Mouse (Mus musculus): ENCODE data around the gene Mctp1. TPM values are rescaled to one million over a fixed set of nuclear protein-coding genes. Genes with fewer than 3 reads are reported as not detected.

Mctp1 gene
- polyA plus RNA-seq, 1 experiment from 2014 or later = 0.38 TPM

GRCm38 (mm10) chr13:76750663-76751429, 366.5 kb downstream of the Mctp1 start:
- ATAC-seq (ENCODE audit: insufficient number of reproducible peaks, low FRiP score) = no peak

GRCm38 (mm10) chr13:76759832-76760490, 375.6 kb downstream of the Mctp1 start:
- WGBS = 29% methylated on average over 6 of the region's 6 CpGs
- Histone ChIP-seq H3K4me2 (no peak overlapping the region), H3K36me3 (no peaks in the 10 kb centered on the region), H3K4me3 (no peak overlapping the region), H3K9me3 (replicated peaks) (no peaks in the 10 kb centered on the region), H3K27me3 (replicated peaks) (no peaks in the 10 kb centered on the region), H3K27ac (ENCODE audit: poor library complexity, severe bottlenecking) (no peak overlapping the region), H3K4me1 (replicated peaks) (no peaks in the 10 kb centered on the region), H3K9ac (no peak overlapping the region)
- ATAC-seq (ENCODE audit: insufficient number of reproducible peaks, low FRiP score) = no peak

More at GRCm38 (mm10) chr13:76750663-76751429, 366.5 kb downstream of the Mctp1 start:
- Histone ChIP-seq H3K9me3 (replicated peaks) (no peaks in the 10 kb centered on the region), H3K4me2 (no peak overlapping the region), H3K36me3 (no peaks in the 10 kb centered on the region), H3K9ac (no peak overlapping the region), H3K4me1 (replicated peaks) (no peaks in the 10 kb centered on the region), H3K4me3 (no peak overlapping the region), H3K27me3 (replicated peaks) (no peaks in the 10 kb centered on the region), H3K27ac (ENCODE audit: poor library complexity, severe bottlenecking) (no peak overlapping the region)
- 68% methylated on average over 4 of the region's 4 CpGs for WGBS

GRCm38 (mm10) chr13:76799662-76800061, 415.3 kb downstream of the Mctp1 start:
- WGBS = 60% methylated on average over 1 of the region's 1 CpGs
- Histone ChIP-seq H3K27me3 (replicated peaks) (no peaks in the 10 kb centered on the region), H3K4me2 (no peak overlapping the region), H3K4me3 (no peak overlapping the region), H3K9ac (no peak overlapping the region), H3K36me3 (no peaks in the 10 kb centered on the region), H3K27ac (ENCODE audit: poor library complexity, severe bottlenecking) (no peak overlapping the region), H3K9me3 (replicated peaks) (no peaks in the 10 kb centered on the region), H3K4me1 (replicated peaks) (no peaks in the 10 kb centered on the region)
- no peak for ATAC-seq (ENCODE audit: insufficient number of reproducible peaks, low FRiP score)

GRCm38 (mm10) chr13:76801126-76801632, 416.8 kb downstream of the Mctp1 start:
- H3K4me2 ChIP-seq = no peak overlapping the region
- H3K9ac ChIP-seq = no peak overlapping the region
- H3K27ac ChIP-seq (ENCODE audit: poor library complexity, severe bottlenecking) = no peak overlapping the region
- no peaks in the 10 kb centered on the region for H3K27me3 ChIP-seq (replicated peaks)
- H3K4me1 ChIP-seq (replicated peaks) = no peaks in the 10 kb centered on the region
- no peak for ATAC-seq (ENCODE audit: insufficient number of reproducible peaks, low FRiP score)
- no peaks in the 10 kb centered on the region for H3K36me3 ChIP-seq
- no peaks in the 10 kb centered on the region for H3K9me3 ChIP-seq (replicated peaks)
- H3K4me3 ChIP-seq = no peak overlapping the region
- WGBS = 50% methylated on average over 6 of the region's 6 CpGs

GRCm38 (mm10) chr13:76802051-76802728, 417.9 kb downstream of the Mctp1 start:
- WGBS = 32% methylated on average over 3 of the region's 3 CpGs
- no peaks in the 10 kb centered on the region for H3K36me3 ChIP-seq
- no peak overlapping the region for H3K4me2 ChIP-seq
- H3K27ac ChIP-seq (ENCODE audit: poor library complexity, severe bottlenecking) = no peak overlapping the region
- H3K4me1 ChIP-seq (replicated peaks) = no peaks in the 10 kb centered on the region
- H3K27me3 ChIP-seq (replicated peaks) = no peaks in the 10 kb centered on the region
- H3K9me3 ChIP-seq (replicated peaks) = no peaks in the 10 kb centered on the region
- no peak overlapping the region for H3K4me3 ChIP-seq
- H3K9ac ChIP-seq = no peak overlapping the region
- no peak for ATAC-seq (ENCODE audit: insufficient number of reproducible peaks, low FRiP score)

GRCm38 (mm10) chr13:76802926-76803325, 418.6 kb downstream of the Mctp1 start:
- Histone ChIP-seq H3K9me3 (replicated peaks) (no peaks in the 10 kb centered on the region), H3K27ac (ENCODE audit: poor library complexity, severe bottlenecking) (no peak overlapping the region), H3K4me2 (no peak overlapping the region), H3K9ac (no peak overlapping the region), H3K36me3 (no peaks in the 10 kb centered on the region), H3K4me3 (no peak overlapping the region), H3K27me3 (replicated peaks) (no peaks in the 10 kb centered on the region), H3K4me1 (replicated peaks) (no peaks in the 10 kb centered on the region)
- 85% methylated on average over 9 of the region's 9 CpGs for WGBS
- no peak for ATAC-seq (ENCODE audit: insufficient number of reproducible peaks, low FRiP score)

- H3K4me3 ChIP-seq = no peak overlapping the region
- no peak for ATAC-seq (ENCODE audit: insufficient number of reproducible peaks, low FRiP score)
- WGBS = 78% methylated on average over 6 of the region's 6 CpGs
These were observed 419.5 kb downstream of the Mctp1 start for GRCm38 (mm10) chr13:76803799-76804198.

GRCm38 (mm10) chr13:76808871-76809390, 424.6 kb downstream of the Mctp1 start:
- WGBS = 78% methylated on average over 1 of the region's 1 CpGs

More at GRCm38 (mm10) chr13:76803799-76804198, 419.5 kb downstream of the Mctp1 start:
- Histone ChIP-seq H3K4me1 (replicated peaks) (no peaks in the 10 kb centered on the region), H3K9me3 (replicated peaks) (no peaks in the 10 kb centered on the region), H3K4me2 (no peak overlapping the region), H3K9ac (no peak overlapping the region), H3K27me3 (replicated peaks) (no peaks in the 10 kb centered on the region), H3K27ac (ENCODE audit: poor library complexity, severe bottlenecking) (no peak overlapping the region), H3K36me3 (no peaks in the 10 kb centered on the region)

GRCm38 (mm10) chr13:76809802-76810201, 425.5 kb downstream of the Mctp1 start:
- 16% methylated on average over 2 of the region's 2 CpGs for WGBS
- no peak overlapping the region for H3K27ac ChIP-seq (ENCODE audit: poor library complexity, severe bottlenecking)
- no peak overlapping the region for H3K9ac ChIP-seq
- H3K4me1 ChIP-seq (replicated peaks) = peaks cover 8% of the 10 kb centered on the region
- no peaks in the 10 kb centered on the region for H3K36me3 ChIP-seq
- no peaks in the 10 kb centered on the region for H3K9me3 ChIP-seq (replicated peaks)
- no peaks in the 10 kb centered on the region for H3K27me3 ChIP-seq (replicated peaks)
- H3K4me3 ChIP-seq = no peak overlapping the region
- ATAC-seq (ENCODE audit: insufficient number of reproducible peaks, low FRiP score) = no peak
- H3K4me2 ChIP-seq = no peak overlapping the region

More at GRCm38 (mm10) chr13:76808871-76809390, 424.6 kb downstream of the Mctp1 start:
- no peaks in the 10 kb centered on the region for H3K27me3 ChIP-seq (replicated peaks)
- H3K4me3 ChIP-seq = no peak overlapping the region
- no peaks in the 10 kb centered on the region for H3K9me3 ChIP-seq (replicated peaks)
- H3K9ac ChIP-seq = no peak overlapping the region
- H3K4me2 ChIP-seq = no peak overlapping the region
- H3K4me1 ChIP-seq (replicated peaks) = peaks cover 8% of the 10 kb centered on the region
- H3K27ac ChIP-seq (ENCODE audit: poor library complexity, severe bottlenecking) = no peak overlapping the region
- ATAC-seq (ENCODE audit: insufficient number of reproducible peaks, low FRiP score) = no peak
- no peaks in the 10 kb centered on the region for H3K36me3 ChIP-seq

- Histone ChIP-seq H3K9ac (no peak overlapping the region), H3K4me2 (peak overlapping the region; percentile 45)
- ATAC-seq (ENCODE audit: insufficient number of reproducible peaks, low FRiP score) = no peak
These were observed 426.2 kb downstream of the Mctp1 start for GRCm38 (mm10) chr13:76810496-76810939.

GRCm38 (mm10) chr13:76823083-76823482, 438.7 kb downstream of the Mctp1 start:
- no peak overlapping the region for H3K4me3 ChIP-seq
- H3K27me3 ChIP-seq (replicated peaks) = no peaks in the 10 kb centered on the region
- no peak overlapping the region for H3K9ac ChIP-seq
- ATAC-seq (ENCODE audit: insufficient number of reproducible peaks, low FRiP score) = no peak
- no peaks in the 10 kb centered on the region for H3K4me1 ChIP-seq (replicated peaks)
- no peak overlapping the region for H3K4me2 ChIP-seq
- H3K36me3 ChIP-seq = no peaks in the 10 kb centered on the region
- no peaks in the 10 kb centered on the region for H3K9me3 ChIP-seq (replicated peaks)
- H3K27ac ChIP-seq (ENCODE audit: poor library complexity, severe bottlenecking) = no peak overlapping the region
- whole genome bisulfite sequencing = 48% methylated on average over 3 of the region's 3 CpGs

More at GRCm38 (mm10) chr13:76810496-76810939, 426.2 kb downstream of the Mctp1 start:
- H3K4me1 ChIP-seq (replicated peaks) = peaks cover 8% of the 10 kb centered on the region
- H3K27ac ChIP-seq (ENCODE audit: poor library complexity, severe bottlenecking) = 0 out of 2 replicates have a peak overlapping the region, but pooled peaks have one; percentile 29
- 6% methylated on average over 7 of the region's 7 CpGs for WGBS
- H3K27me3 ChIP-seq (replicated peaks) = no peaks in the 10 kb centered on the region
- H3K4me3 ChIP-seq = no peak overlapping the region
- no peaks in the 10 kb centered on the region for H3K9me3 ChIP-seq (replicated peaks)
- H3K36me3 ChIP-seq = no peaks in the 10 kb centered on the region

All from heart, embryonic 12.5 days (tissue).